Mouse (Mus musculus): Measurements from ENCODE around the gene Hs2st1. TPM values are rescaled to one million over a fixed set of nuclear protein-coding genes. Genes with fewer than 3 reads are reported as not detected.
A peak's percentile ranks its signal among the peaks of the same experiment; 100 is the strongest.

The Hs2st1 gene
- polyA plus RNA-seq, 1 experiment from 2014 or later, result 6.2 TPM

DNA sequence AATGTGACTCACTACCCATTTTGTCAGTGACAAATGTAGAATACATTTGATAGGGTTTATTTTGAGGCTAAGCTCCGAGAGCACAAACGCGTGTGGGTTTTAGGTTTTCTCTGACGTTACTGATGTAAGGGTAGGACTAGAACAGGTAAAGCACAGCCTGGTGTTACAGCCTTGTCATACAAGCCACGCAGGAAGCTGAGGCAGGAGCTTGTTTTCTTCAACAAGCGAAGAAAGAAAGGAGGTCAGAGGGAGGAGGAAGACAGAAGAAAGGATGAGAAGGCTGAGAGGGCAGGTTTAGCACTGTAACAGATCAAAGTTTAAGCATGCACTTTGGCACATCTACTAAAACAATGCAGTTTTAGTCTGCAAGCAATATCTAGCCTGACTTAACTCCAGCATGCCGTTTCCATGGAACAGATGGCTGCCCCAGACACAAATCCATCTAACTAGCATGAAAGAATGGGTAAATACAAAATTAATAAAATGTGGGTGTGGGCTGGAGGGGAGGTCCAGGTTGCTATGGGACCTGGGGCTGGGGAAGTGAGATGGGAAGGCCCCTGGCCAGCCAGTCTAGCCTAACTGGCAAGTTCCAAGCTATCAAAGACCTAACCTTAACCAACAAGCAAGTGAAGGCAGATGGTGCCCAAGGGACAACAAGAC, 21.7 kb downstream of the Hs2st1 start:
- Histone ChIP-seq H3K4me3 (ENCODE audit: low read length) (no peak overlapping the region), H3K9ac (ENCODE audit: low read depth, low read length) (no peak overlapping the region), H3K27ac (ENCODE audit: low read length) (no peak overlapping the region), H3K27me3 (replicated peaks; ENCODE audit: control insufficient read depth, insufficient read depth, low read length) (no peaks in the 10 kb centered on the region), H3K9me3 (ENCODE audit: control insufficient read depth, low read length) (no peaks in the 10 kb centered on the region), H3K4me2 (ENCODE audit: low read depth, low read length) (no peak overlapping the region), H3K4me1 (ENCODE audit: control insufficient read depth, insufficient read depth, low read length) (peaks cover 8% of the 10 kb centered on the region; the same call in 1 of the 2 replicates), H3K36me3 (ENCODE audit: control insufficient read depth, insufficient read depth, low read length) (no peaks in the 10 kb centered on the region)
- no peak for ATAC-seq
- WGBS, result 78% methylated on average over 7 of the region's 7 CpGs

DNA sequence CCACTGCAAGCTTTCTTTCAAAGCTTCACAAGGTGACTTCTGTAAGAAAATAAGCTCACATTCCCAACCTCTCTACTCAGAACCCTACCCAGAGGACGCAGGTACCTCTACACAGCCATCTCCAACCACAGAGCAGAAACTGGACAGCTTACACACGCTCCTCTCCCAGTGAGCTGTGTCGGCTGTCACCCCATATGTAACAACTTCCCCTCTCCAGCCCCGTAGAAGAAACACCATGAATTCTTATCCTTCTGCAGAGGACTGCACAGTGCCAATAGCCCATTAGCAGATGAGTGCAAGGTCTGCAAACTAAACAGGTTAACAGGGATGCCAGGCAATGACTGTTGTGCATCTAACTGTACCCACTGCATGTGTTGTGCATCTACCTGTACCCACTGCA, 23.5 kb downstream of the Hs2st1 start:
- 39% methylated on average over 4 of the region's 4 CpGs for WGBS
- Histone ChIP-seq H3K27ac (ENCODE audit: low read length) (no peak overlapping the region), H3K27me3 (replicated peaks; ENCODE audit: control insufficient read depth, insufficient read depth, low read length) (no peaks in the 10 kb centered on the region), H3K9ac (ENCODE audit: low read depth, low read length) (no peak overlapping the region), H3K9me3 (ENCODE audit: control insufficient read depth, low read length) (no peaks in the 10 kb centered on the region), H3K4me1 (ENCODE audit: control insufficient read depth, insufficient read depth, low read length) (peaks cover 8% of the 10 kb centered on the region; the same call in 1 of the 2 replicates), H3K4me3 (ENCODE audit: low read length) (no peak overlapping the region), H3K36me3 (ENCODE audit: control insufficient read depth, insufficient read depth, low read length) (no peaks in the 10 kb centered on the region), H3K4me2 (ENCODE audit: low read depth, low read length) (no peak overlapping the region)
- ATAC-seq, result no peak

DNA sequence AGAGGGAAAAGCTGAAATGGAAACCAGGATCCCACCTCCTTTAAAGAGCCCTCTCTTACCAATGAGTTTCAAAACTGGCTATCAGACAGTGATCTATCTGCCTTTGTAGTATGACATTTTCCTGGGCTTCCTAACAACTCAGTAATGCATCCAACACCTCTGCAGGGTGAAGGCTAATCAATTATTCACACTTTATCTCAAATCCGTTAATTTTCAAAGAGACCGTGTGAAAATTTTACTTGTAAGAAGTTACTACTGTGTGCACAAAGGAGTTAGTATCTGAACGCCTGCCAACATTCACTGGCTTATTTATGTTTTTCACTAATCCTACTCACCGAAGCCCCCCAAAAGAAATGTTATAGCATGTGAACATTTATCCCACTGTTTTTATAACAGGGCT, 24.1 kb downstream of the Hs2st1 start:
- Histone ChIP-seq H3K4me1 (ENCODE audit: control insufficient read depth, insufficient read depth, low read length) (peaks cover 8% of the 10 kb centered on the region; the same call in 1 of the 2 replicates), H3K9me3 (ENCODE audit: control insufficient read depth, low read length) (no peaks in the 10 kb centered on the region), H3K9ac (ENCODE audit: low read depth, low read length) (no peak overlapping the region), H3K4me3 (ENCODE audit: low read length) (no peak overlapping the region), H3K27ac (ENCODE audit: low read length) (no peak overlapping the region), H3K27me3 (replicated peaks; ENCODE audit: control insufficient read depth, insufficient read depth, low read length) (no peaks in the 10 kb centered on the region), H3K36me3 (ENCODE audit: control insufficient read depth, insufficient read depth, low read length) (no peaks in the 10 kb centered on the region), H3K4me2 (ENCODE audit: low read depth, low read length) (no peak overlapping the region)
- no peak for ATAC-seq
- 41% methylated on average over 4 of the region's 4 CpGs for WGBS

DNA sequence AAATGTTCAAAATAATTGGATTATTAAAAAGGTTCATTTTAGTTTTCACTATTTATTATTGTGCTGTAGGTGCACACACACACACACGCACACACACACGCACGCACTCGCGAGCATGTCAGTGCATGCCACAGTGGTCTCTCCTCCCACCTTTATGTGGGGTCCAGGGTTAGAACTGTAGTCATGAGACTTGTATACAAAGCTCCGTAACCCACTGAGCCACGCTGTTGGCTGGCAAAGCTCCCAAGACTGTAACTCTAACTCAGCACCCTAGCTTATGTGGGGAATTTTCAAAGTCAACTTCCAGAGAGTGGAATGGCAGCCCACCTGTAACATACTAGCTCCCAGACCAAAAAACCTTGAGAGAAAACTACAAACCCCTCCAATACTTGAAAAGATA, 24.8 kb downstream of the Hs2st1 start:
- Histone ChIP-seq H3K4me1 (ENCODE audit: control insufficient read depth, insufficient read depth, low read length) (peaks cover 8% of the 10 kb centered on the region; the same call in 1 of the 2 replicates), H3K4me3 (ENCODE audit: low read length) (no peak overlapping the region), H3K36me3 (ENCODE audit: control insufficient read depth, insufficient read depth, low read length) (no peaks in the 10 kb centered on the region), H3K9me3 (ENCODE audit: control insufficient read depth, low read length) (no peaks in the 10 kb centered on the region), H3K27me3 (replicated peaks; ENCODE audit: control insufficient read depth, insufficient read depth, low read length) (no peaks in the 10 kb centered on the region), H3K9ac (ENCODE audit: low read depth, low read length) (no peak overlapping the region), H3K4me2 (ENCODE audit: low read depth, low read length) (no peak overlapping the region), H3K27ac (ENCODE audit: low read length) (no peak overlapping the region)
- no peak for ATAC-seq
- 79% methylated on average over 7 of the region's 7 CpGs for WGBS

DNA sequence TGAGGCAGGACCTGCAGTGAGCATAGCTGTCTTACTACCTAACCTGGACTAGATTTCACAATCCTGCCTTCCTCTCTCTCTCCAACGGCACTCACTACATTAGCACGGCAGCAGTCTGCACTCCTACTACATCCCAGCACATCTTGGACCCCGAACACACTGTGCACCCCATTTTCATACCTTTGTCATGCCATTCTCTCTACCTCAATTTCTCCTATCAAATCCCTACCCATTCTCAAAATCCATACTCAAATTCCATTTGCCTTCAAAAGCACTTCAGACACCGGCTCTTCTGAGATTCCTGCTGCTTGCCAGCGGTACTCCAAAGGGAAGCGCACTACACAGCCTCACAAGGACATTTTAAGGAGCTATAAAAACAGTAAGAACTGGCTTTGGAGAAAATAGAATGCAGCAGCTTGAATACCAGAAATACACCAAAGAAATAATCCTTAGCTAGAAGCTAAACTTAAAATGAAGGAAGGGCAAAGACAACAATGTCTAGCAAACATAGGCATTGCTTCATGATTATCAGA, 28.0 kb downstream of the Hs2st1 start:
- Histone ChIP-seq H3K4me2 (ENCODE audit: low read depth, low read length) (no peak overlapping the region), H3K27me3 (replicated peaks; ENCODE audit: control insufficient read depth, insufficient read depth, low read length) (no peaks in the 10 kb centered on the region), H3K9me3 (ENCODE audit: control insufficient read depth, low read length) (no peaks in the 10 kb centered on the region), H3K4me1 (ENCODE audit: control insufficient read depth, insufficient read depth, low read length) (peaks cover 17% of the 10 kb centered on the region), H3K36me3 (ENCODE audit: control insufficient read depth, insufficient read depth, low read length) (no peaks in the 10 kb centered on the region), H3K27ac (ENCODE audit: low read length) (no peak overlapping the region), H3K4me3 (ENCODE audit: low read length) (no peak overlapping the region), H3K9ac (ENCODE audit: low read depth, low read length) (no peak overlapping the region)
- 0 out of 2 replicates have a peak, but pooled peaks have one; percentile 46 for ATAC-seq
- WGBS, result 69% methylated on average over 6 of the region's 6 CpGs

DNA sequence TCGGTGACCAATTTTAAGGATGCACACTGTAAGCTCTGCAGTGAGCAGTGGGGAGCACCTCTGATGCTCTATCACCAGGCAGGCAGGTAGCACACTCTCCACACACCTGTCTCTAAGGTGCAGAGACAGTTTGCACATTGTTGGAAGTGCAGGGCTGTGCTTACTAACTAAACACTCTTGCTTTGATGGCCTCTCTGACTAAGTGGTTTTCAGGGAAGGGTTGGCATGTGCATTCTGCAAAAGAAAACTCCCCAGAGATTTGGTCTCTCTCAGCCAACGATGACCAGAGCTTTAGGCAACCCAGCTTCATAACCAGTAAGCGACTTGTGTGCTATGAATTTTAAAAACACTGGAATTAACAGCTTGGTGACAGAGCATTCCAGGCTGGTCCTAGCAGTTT, 29.2 kb downstream of the Hs2st1 start:
- H3K27ac ChIP-seq (ENCODE audit: low read length), result no peak overlapping the region
- 70% methylated on average over 3 of the region's 3 CpGs for WGBS
- H3K4me2 ChIP-seq (ENCODE audit: low read depth, low read length), result no peak overlapping the region
- H3K9me3 ChIP-seq (ENCODE audit: control insufficient read depth, low read length), result no peaks in the 10 kb centered on the region
- H3K4me1 ChIP-seq (ENCODE audit: control insufficient read depth, insufficient read depth, low read length), result peaks cover 15% of the 10 kb centered on the region
- H3K36me3 ChIP-seq (ENCODE audit: control insufficient read depth, insufficient read depth, low read length), result no peaks in the 10 kb centered on the region
- H3K9ac ChIP-seq (ENCODE audit: low read depth, low read length), result no peak overlapping the region
- no peak overlapping the region for H3K4me3 ChIP-seq (ENCODE audit: low read length)
- ATAC-seq, result no peak
- H3K27me3 ChIP-seq (replicated peaks; ENCODE audit: control insufficient read depth, insufficient read depth, low read length), result no peaks in the 10 kb centered on the region

DNA sequence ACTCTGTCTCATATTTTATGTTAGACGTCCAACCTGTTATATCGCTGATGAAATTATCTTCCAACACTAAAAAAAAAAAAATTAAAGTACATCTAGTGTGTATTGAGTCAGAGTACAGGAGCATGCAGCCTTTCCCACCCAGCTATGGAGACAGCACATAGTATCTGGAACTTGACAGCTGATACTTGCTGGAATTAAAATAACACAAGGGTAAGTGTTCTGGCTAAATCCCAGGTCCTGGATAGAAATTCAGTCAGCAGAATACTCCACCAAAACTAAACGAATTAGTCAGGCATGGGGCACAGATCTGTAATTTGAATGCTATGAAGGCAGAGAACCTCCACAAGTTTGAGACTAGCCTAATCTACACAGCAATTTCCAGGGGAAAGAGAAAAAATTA, 30.9 kb downstream of the Hs2st1 start:
- Histone ChIP-seq H3K4me3 (ENCODE audit: low read length) (no peak overlapping the region), H3K9ac (ENCODE audit: low read depth, low read length) (no peak overlapping the region)
- WGBS, result 50% methylated on average over 3 of the region's 3 CpGs

DNA sequence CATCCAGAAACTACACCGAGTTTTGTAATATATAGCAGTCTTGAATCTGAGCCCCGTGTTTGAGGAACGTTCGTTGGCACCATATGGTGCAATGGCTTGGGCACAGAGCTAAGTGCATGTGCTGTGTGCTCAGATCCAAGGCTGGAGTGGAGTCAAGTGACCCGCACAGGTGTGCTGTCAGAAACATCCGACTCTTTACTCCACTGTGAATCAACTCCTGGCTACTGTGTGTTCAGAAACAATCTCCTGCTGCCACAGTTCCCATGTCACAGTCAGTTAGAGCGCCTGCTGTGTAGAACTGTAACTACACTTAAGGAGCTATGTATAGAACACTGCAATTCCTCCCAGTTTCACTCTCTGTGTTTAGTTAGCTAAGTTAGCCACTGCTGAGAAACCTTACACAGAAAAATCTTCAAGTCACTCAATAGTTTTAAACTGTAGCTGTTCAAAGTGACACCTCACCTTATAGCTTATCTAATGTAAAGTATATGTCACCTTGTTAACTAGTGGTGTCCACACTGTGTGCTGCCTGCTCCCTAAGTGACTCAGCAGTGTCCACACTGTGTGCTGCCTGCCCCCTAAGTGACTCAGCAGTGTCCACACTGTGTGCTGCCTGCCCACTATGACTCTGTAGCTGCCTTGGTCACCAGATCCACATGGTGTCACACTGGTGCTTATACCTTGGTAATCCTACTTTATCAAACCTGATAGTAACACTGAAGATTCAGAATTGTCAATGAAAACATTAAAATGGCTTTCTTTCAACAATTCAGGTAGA, 32.7 kb downstream of the Hs2st1 start:
- no peak overlapping the region for H3K27ac ChIP-seq (ENCODE audit: low read length)
- no peaks in the 10 kb centered on the region for H3K9me3 ChIP-seq (ENCODE audit: control insufficient read depth, low read length)
- ATAC-seq, result peak; percentile 59
- no peaks in the 10 kb centered on the region for H3K36me3 ChIP-seq (ENCODE audit: control insufficient read depth, insufficient read depth, low read length)
- WGBS, result 83% methylated on average over 7 of the region's 7 CpGs
- H3K4me3 ChIP-seq (ENCODE audit: low read length), result no peak overlapping the region
- H3K9ac ChIP-seq (ENCODE audit: low read depth, low read length), result no peak overlapping the region
- H3K4me1 ChIP-seq (ENCODE audit: control insufficient read depth, insufficient read depth, low read length), result peaks cover 15% of the 10 kb centered on the region
- H3K27me3 ChIP-seq (replicated peaks; ENCODE audit: control insufficient read depth, insufficient read depth, low read length), result no peaks in the 10 kb centered on the region
- no peak overlapping the region for H3K4me2 ChIP-seq (ENCODE audit: low read depth, low read length)

More for the DNA sequence above, 30.9 kb downstream of the Hs2st1 start:
- no peaks in the 10 kb centered on the region for H3K9me3 ChIP-seq (ENCODE audit: control insufficient read depth, low read length)
- H3K27me3 ChIP-seq (replicated peaks; ENCODE audit: control insufficient read depth, insufficient read depth, low read length), result no peaks in the 10 kb centered on the region
- H3K4me2 ChIP-seq (ENCODE audit: low read depth, low read length), result no peak overlapping the region
- H3K4me1 ChIP-seq (ENCODE audit: control insufficient read depth, insufficient read depth, low read length), result peaks cover 15% of the 10 kb centered on the region
- no peak for ATAC-seq
- no peaks in the 10 kb centered on the region for H3K36me3 ChIP-seq (ENCODE audit: control insufficient read depth, insufficient read depth, low read length)
- no peak overlapping the region for H3K27ac ChIP-seq (ENCODE audit: low read length)

DNA sequence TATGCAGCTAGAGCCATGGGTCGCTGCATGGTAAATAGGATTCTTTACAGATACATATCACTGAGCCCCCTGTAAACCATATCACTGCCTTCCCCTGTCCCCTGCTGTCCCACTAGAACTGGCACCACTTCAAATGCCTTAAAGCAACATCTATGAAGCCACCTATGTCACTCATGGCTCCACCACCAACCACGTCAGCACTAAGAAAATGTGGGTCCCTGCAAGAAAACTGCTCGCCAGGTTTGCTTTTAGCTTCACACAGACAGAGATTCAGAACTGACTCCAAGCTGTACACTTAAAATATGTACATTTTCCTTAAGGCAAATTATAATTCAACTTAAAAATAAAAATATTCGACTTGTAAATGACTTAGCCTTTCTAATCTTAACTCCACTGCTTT, 34.9 kb downstream of the Hs2st1 start:
- no peaks in the 10 kb centered on the region for H3K36me3 ChIP-seq (ENCODE audit: control insufficient read depth, insufficient read depth, low read length)
- no peak for ATAC-seq
- no peak overlapping the region for H3K4me2 ChIP-seq (ENCODE audit: low read depth, low read length)
- H3K9ac ChIP-seq (ENCODE audit: low read depth, low read length), result no peak overlapping the region
- H3K4me1 ChIP-seq (ENCODE audit: control insufficient read depth, insufficient read depth, low read length), result peaks cover 13% of the 10 kb centered on the region
- 97% methylated on average over 4 of the region's 4 CpGs for WGBS
- H3K27ac ChIP-seq (ENCODE audit: low read length), result no peak overlapping the region
- H3K9me3 ChIP-seq (ENCODE audit: control insufficient read depth, low read length), result no peaks in the 10 kb centered on the region
- H3K4me3 ChIP-seq (ENCODE audit: low read length), result no peak overlapping the region
- H3K27me3 ChIP-seq (replicated peaks; ENCODE audit: control insufficient read depth, insufficient read depth, low read length), result no peaks in the 10 kb centered on the region
